Mouse (Mus musculus): ENCODE measurements around the gene Bbs12. TPM values are rescaled to one million over a fixed set of nuclear protein-coding genes. Genes with fewer than 3 reads are reported as not detected.

The Bbs12 gene
- polyA plus RNA-seq, 1 experiment from 2014 or later = 9.8 TPM

GRCm38 (mm10) chr3:37326627-37327026 is 14.3 kb downstream of the Bbs12 start:
- no peaks in the 10 kb centered on the region for H3K4me1 ChIP-seq (replicated peaks)
- no peak for ATAC-seq (ENCODE audit: insufficient number of reproducible peaks, insufficient read depth, low FRiP score, low TSS enrichment, low read depth)
- H3K4me3 ChIP-seq (replicated peaks) = no peak overlapping the region
- H3K27me3 ChIP-seq = no peaks in the 10 kb centered on the region
- no peaks in the 10 kb centered on the region for H3K36me3 ChIP-seq
- no peak overlapping the region for H3K9ac ChIP-seq (replicated peaks)
- no peak overlapping the region for H3K27ac ChIP-seq
- H3K9me3 ChIP-seq = no peaks in the 10 kb centered on the region
- 90% methylated on average over 3 of the region's 3 CpGs for WGBS
- no peak overlapping the region for H3K4me2 ChIP-seq

GRCm38 (mm10) chr3:37328489-37328888 is 16.1 kb downstream of the Bbs12 start:
- no peaks in the 10 kb centered on the region for H3K4me1 ChIP-seq (replicated peaks)
- no peak overlapping the region for H3K27ac ChIP-seq
- no peaks in the 10 kb centered on the region for H3K36me3 ChIP-seq
- no peaks in the 10 kb centered on the region for H3K9me3 ChIP-seq
- no peaks in the 10 kb centered on the region for H3K27me3 ChIP-seq
- WGBS = 66% methylated on average over 2 of the region's 2 CpGs
- H3K9ac ChIP-seq (replicated peaks) = no peak overlapping the region
- H3K4me3 ChIP-seq (replicated peaks) = no peak overlapping the region
- ATAC-seq (ENCODE audit: insufficient number of reproducible peaks, insufficient read depth, low FRiP score, low TSS enrichment, low read depth) = no peak
- no peak overlapping the region for H3K4me2 ChIP-seq

- Histone ChIP-seq H3K27me3 (no peaks in the 10 kb centered on the region), H3K9me3 (no peaks in the 10 kb centered on the region), H3K4me3 (replicated peaks) (no peak overlapping the region), H3K4me2 (no peak overlapping the region), H3K36me3 (no peaks in the 10 kb centered on the region), H3K9ac (replicated peaks) (no peak overlapping the region), H3K27ac (no peak overlapping the region), H3K4me1 (replicated peaks) (no peaks in the 10 kb centered on the region)
- 83% methylated on average over 1 of the region's 1 CpGs for WGBS
- no peak for ATAC-seq (ENCODE audit: insufficient number of reproducible peaks, insufficient read depth, low FRiP score, low TSS enrichment, low read depth)
These were observed 17.6 kb downstream of the Bbs12 start for GRCm38 (mm10) chr3:37329963-37330362.

- 76% methylated on average over 6 of the region's 6 CpGs for WGBS
- H3K27ac ChIP-seq = no peak overlapping the region
- no peaks in the 10 kb centered on the region for H3K4me1 ChIP-seq (replicated peaks)
- no peaks in the 10 kb centered on the region for H3K27me3 ChIP-seq
- no peak overlapping the region for H3K4me2 ChIP-seq
- no peaks in the 10 kb centered on the region for H3K9me3 ChIP-seq
- no peak for ATAC-seq (ENCODE audit: insufficient number of reproducible peaks, insufficient read depth, low FRiP score, low TSS enrichment, low read depth)
- H3K4me3 ChIP-seq (replicated peaks) = no peak overlapping the region
- H3K36me3 ChIP-seq = no peaks in the 10 kb centered on the region
- H3K9ac ChIP-seq (replicated peaks) = no peak overlapping the region
These were observed 19.7 kb downstream of the Bbs12 start for GRCm38 (mm10) chr3:37331999-37332449.

GRCm38 (mm10) chr3:37334053-37334452 is 21.7 kb downstream of the Bbs12 start:
- ATAC-seq (ENCODE audit: insufficient number of reproducible peaks, insufficient read depth, low FRiP score, low TSS enrichment, low read depth) = no peak
- Histone ChIP-seq H3K4me1 (replicated peaks) (no peaks in the 10 kb centered on the region), H3K36me3 (no peaks in the 10 kb centered on the region), H3K27ac (no peak overlapping the region), H3K4me2 (no peak overlapping the region), H3K4me3 (replicated peaks) (no peak overlapping the region), H3K9me3 (no peaks in the 10 kb centered on the region), H3K9ac (replicated peaks) (no peak overlapping the region), H3K27me3 (no peaks in the 10 kb centered on the region)
- WGBS = 92% methylated on average over 4 of the region's 4 CpGs

- WGBS = 66% methylated on average over 5 of the region's 5 CpGs
These were observed 28.8 kb downstream of the Bbs12 start for GRCm38 (mm10) chr3:37341110-37341509.

GRCm38 (mm10) chr3:37342811-37343210 is 30.5 kb downstream of the Bbs12 start:
- no peak overlapping the region for H3K27ac ChIP-seq
- H3K4me1 ChIP-seq (replicated peaks) = peaks cover 4% of the 10 kb centered on the region
- no peaks in the 10 kb centered on the region for H3K36me3 ChIP-seq
- 72% methylated on average over 5 of the region's 5 CpGs for WGBS
- no peak overlapping the region for H3K4me2 ChIP-seq
- peaks cover 17% of the 10 kb centered on the region for H3K27me3 ChIP-seq
- no peak overlapping the region for H3K4me3 ChIP-seq (replicated peaks)
- H3K9ac ChIP-seq (replicated peaks) = no peak overlapping the region
- H3K9me3 ChIP-seq = no peaks in the 10 kb centered on the region
- no peak for ATAC-seq (ENCODE audit: insufficient number of reproducible peaks, insufficient read depth, low FRiP score, low TSS enrichment, low read depth)

More at GRCm38 (mm10) chr3:37341110-37341509, 28.8 kb downstream of the Bbs12 start:
- H3K27ac ChIP-seq = no peak overlapping the region
- H3K4me2 ChIP-seq = no peak overlapping the region
- no peaks in the 10 kb centered on the region for H3K36me3 ChIP-seq
- no peak overlapping the region for H3K4me3 ChIP-seq (replicated peaks)
- H3K4me1 ChIP-seq (replicated peaks) = no peaks in the 10 kb centered on the region
- no peak overlapping the region for H3K9ac ChIP-seq (replicated peaks)
- no peak for ATAC-seq (ENCODE audit: insufficient number of reproducible peaks, insufficient read depth, low FRiP score, low TSS enrichment, low read depth)
- 0 out of 2 replicates have a peak, but pooled peaks cover 3% of the 10 kb centered on the region for H3K27me3 ChIP-seq
- no peaks in the 10 kb centered on the region for H3K9me3 ChIP-seq

- peak overlapping the region; percentile 83; the same call in 1 of the 2 replicates for H3K4me3 ChIP-seq (replicated peaks)
- H3K4me2 ChIP-seq = peak overlapping the region; percentile 97
- H3K36me3 ChIP-seq = no peaks in the 10 kb centered on the region
- H3K4me1 ChIP-seq (replicated peaks) = peaks cover 16% of the 10 kb centered on the region
- no peak overlapping the region for H3K27ac ChIP-seq
- WGBS = 37% methylated on average over 9 of the region's 9 CpGs
- H3K27me3 ChIP-seq = peaks cover 34% of the 10 kb centered on the region
- no peak for ATAC-seq (ENCODE audit: insufficient number of reproducible peaks, insufficient read depth, low FRiP score, low TSS enrichment, low read depth)
- no peaks in the 10 kb centered on the region for H3K9me3 ChIP-seq
- H3K9ac ChIP-seq (replicated peaks) = no peak overlapping the region
These were observed 35.3 kb downstream of the Bbs12 start for GRCm38 (mm10) chr3:37347671-37348070.

GRCm38 (mm10) chr3:37348221-37349165 is 36.1 kb downstream of the Bbs12 start, which contains the start of gene Fgf2:
TSS of gene Fgf2 (plus strand) at chr3:37348346.
- Histone ChIP-seq H3K4me1 (replicated peaks) (peaks cover 17% of the 10 kb centered on the region), H3K4me2 (peak within 1 kb of the TSS; percentile 97), H3K9me3 (no peaks in the 10 kb centered on the region), H3K27ac (no peak within 1 kb of the TSS), H3K9ac (replicated peaks) (peak within 1 kb of the TSS; percentile 86), H3K36me3 (no peaks in the 10 kb centered on the region), H3K27me3 (peaks cover 34% of the 10 kb centered on the region), H3K4me3 (replicated peaks) (peak within 1 kb of the TSS; percentile 83)
- peak; percentile 64; the same call in 1 of the 2 replicates for ATAC-seq (ENCODE audit: insufficient number of reproducible peaks, insufficient read depth, low FRiP score, low TSS enrichment, low read depth)
- under 1% methylated on average over 74 of the region's 75 CpGs for WGBS

GRCm38 (mm10) chr3:37349166-37349548 is 36.8 kb downstream of the Bbs12 start:
- Histone ChIP-seq H3K27ac (no peak overlapping the region), H3K27me3 (peaks cover 34% of the 10 kb centered on the region), H3K36me3 (no peaks in the 10 kb centered on the region), H3K9ac (replicated peaks) (peak overlapping the region; percentile 86; the same call in 1 of the 2 replicates), H3K9me3 (no peaks in the 10 kb centered on the region), H3K4me3 (replicated peaks) (peak overlapping the region; percentile 83), H3K4me1 (replicated peaks) (peaks cover 24% of the 10 kb centered on the region), H3K4me2 (peak overlapping the region; percentile 97)
- WGBS = 9% methylated on average over 8 of the region's 8 CpGs
- ATAC-seq (ENCODE audit: insufficient number of reproducible peaks, insufficient read depth, low FRiP score, low TSS enrichment, low read depth) = no peak

- Histone ChIP-seq H3K4me1 (replicated peaks) (peaks cover 31% of the 10 kb centered on the region), H3K4me3 (replicated peaks) (no peak overlapping the region), H3K27ac (no peak overlapping the region), H3K9ac (replicated peaks) (no peak overlapping the region), H3K9me3 (no peaks in the 10 kb centered on the region), H3K27me3 (peaks cover 34% of the 10 kb centered on the region), H3K36me3 (no peaks in the 10 kb centered on the region), H3K4me2 (no peak overlapping the region)
- no peak for ATAC-seq (ENCODE audit: insufficient number of reproducible peaks, insufficient read depth, low FRiP score, low TSS enrichment, low read depth)
- 75% methylated on average over 7 of the region's 7 CpGs for WGBS
These were observed 38.0 kb downstream of the Bbs12 start for GRCm38 (mm10) chr3:37350386-37350785.
